Mouse (Mus musculus) liver, postnatal 0 days (tissue): Measurements from ENCODE around the gene Dnah1. TPM values are rescaled to one million over a fixed set of nuclear protein-coding genes. Genes with fewer than 3 reads are reported as not detected.

ENCODE experiments used
- ATAC-seq: fragments of 200-750 bp; cut with Nextera tagmentation; 2 replicates; pipeline ENCODE4 v1.8.0; 2017; ENCODE audit warnings: mild to moderate bottlenecking, moderate library complexity
- DNase-seq: peaks from one replicate; pipeline ENCODE4 v3.0.0-alpha.2; 2016
- H3K27ac ChIP-seq: fragments of 300-500 bp; sonication (generic); 2 replicates; pipeline ENCODE4 v1.5.1; 2014; ENCODE audit warnings: antibody characterized with exemption, moderate library complexity, mild to moderate bottlenecking, low read depth
- H3K27me3 ChIP-seq: fragments of 300-500 bp; sonication (generic); 2 replicates; pipeline ENCODE4 v1.6.1; 2014; ENCODE audit warnings: low read length, control low read depth, mixed read lengths; ENCODE audit not compliant: insufficient read depth
- H3K36me3 ChIP-seq: fragments of 300-500 bp; sonication (generic); replicated peaks from 2 replicates; pipeline ENCODE4 v1.6.1; 2014; ENCODE audit warnings: mild to moderate bottlenecking, control low read depth, low read length, moderate library complexity, mixed read lengths; ENCODE audit not compliant: insufficient read depth
- H3K4me1 ChIP-seq: fragments of 300-500 bp; sonication (generic); 2 replicates; pipeline ENCODE4 v1.6.1; 2014; ENCODE audit warnings: antibody characterized with exemption, mild to moderate bottlenecking, control low read depth; ENCODE audit not compliant: insufficient read depth
- H3K4me2 ChIP-seq: fragments of 300-500 bp; sonication (generic); 2 replicates; pipeline ENCODE4 v1.6.1; 2014; ENCODE audit warnings: low read depth, mild to moderate bottlenecking, low read length, moderate library complexity, mixed read lengths
- H3K4me3 ChIP-seq: fragments of 300-500 bp; sonication (generic); 2 replicates; pipeline ENCODE4 v1.5.1; 2014; ENCODE audit warnings: low read depth, low read length
- H3K9ac ChIP-seq: fragments of 300-500 bp; sonication (generic); replicated peaks from 2 replicates; pipeline ENCODE4 v1.6.1; 2014; ENCODE audit warnings: mild to moderate bottlenecking, moderate library complexity
- H3K9me3 ChIP-seq: fragments of 300-500 bp; sonication (generic); 2 replicates; pipeline ENCODE4 v1.6.1; 2016; ENCODE audit warnings: mild to moderate bottlenecking, control low read depth, low read length, mixed read lengths
- CTCF ChIP-seq: sonication (generic); IDR thresholded peaks from 2 replicates; pipeline ENCODE4 v1.5.1; 2016; ENCODE audit warnings: antibody characterized with exemption, low read depth
- EP300 ChIP-seq: IDR thresholded peaks from 2 replicates; pipeline ENCODE4 v1.6.1; 2016; ENCODE audit warnings: antibody characterized with exemption, low read depth, mild to moderate bottlenecking
- WGBS: fragments of 180-500 bp; shearing (Covaris S2); extraction: QIAGEN DNeasy Blood & Tissue Kit; methylation state at CpG from one replicate; pipeline ENCODE4 v1.1.7; 2014; ENCODE audit not compliant: insufficient replicate concordance; 5-methylcytosine and 5-hydroxymethylcytosine counted together
- polyA plus RNA-seq: library from polyadenylated mRNA; unstranded; fragments of >200 nt; fragmentation: Nextera tagmentation; extraction: Ambion mirVana; gene quantifications from 2 replicates; pipeline ENCODE4 v1.2.1, GENCODE M21; 2015

The Dnah1 gene
- polyA plus RNA-seq, 1 experiment from 2014 or later = 0.05 TPM

DNA sequence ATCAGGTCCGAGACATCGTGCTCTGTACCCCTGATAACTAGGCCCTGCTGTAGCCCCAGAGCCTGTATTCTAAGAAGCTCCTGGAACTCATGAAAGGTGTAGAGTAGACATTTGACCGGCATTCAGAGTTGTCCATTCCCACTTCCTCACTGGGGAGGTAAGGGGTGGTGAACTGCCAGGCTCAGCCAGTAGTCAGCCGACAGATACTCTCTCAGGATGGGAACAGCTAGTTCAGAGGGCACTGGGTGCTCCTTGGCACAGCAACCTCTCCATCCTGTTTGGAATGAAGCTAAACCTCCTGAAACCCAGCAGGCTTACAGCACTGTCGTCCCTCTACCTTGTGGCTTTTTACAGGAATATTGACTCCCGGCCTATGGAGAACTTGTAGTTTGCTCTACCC lies 111.8 kb downstream of the Dnah1 start:
- TF ChIP-seq EP300 = no peak
- no peak for TF ChIP-seq CTCF
- no peaks in the 10 kb centered on the region for H3K27me3 ChIP-seq
- no peaks in the 10 kb centered on the region for H3K9me3 ChIP-seq
- no peak overlapping the region for H3K9ac ChIP-seq
- 72% methylated on average over 6 of the region's 6 CpGs for WGBS
- H3K4me2 ChIP-seq = no peak overlapping the region
- peaks cover 40% of the 10 kb centered on the region for H3K4me1 ChIP-seq
- DNase-seq = no peak
- H3K27ac ChIP-seq = no peak overlapping the region
- H3K4me3 ChIP-seq = no peak overlapping the region
- H3K36me3 ChIP-seq = no peaks in the 10 kb centered on the region
- ATAC-seq = no peak

Other genes with a start within 250 kb of the Dnah1 start
- gene Smim4, start 194.9 kb downstream of the Dnah1 start, polyA plus RNA-seq = 76.1 and 79.2 TPM in 2 replicates
- gene Nt5dc2, start 192.8 kb downstream of the Dnah1 start, polyA plus RNA-seq = 45.3 and 48.5 TPM in 2 replicates
- 34.7 and 42.5 TPM in 2 replicates for gene Stab1, start 155.3 kb downstream of the Dnah1 start, polyA plus RNA-seq
- 3.9 and 8.4 TPM in 2 replicates for gene Tnnc1, start 115.6 kb downstream of the Dnah1 start, polyA plus RNA-seq
- gene Nisch, start 107.0 kb downstream of the Dnah1 start, polyA plus RNA-seq = 51.1 and 65.0 TPM in 2 replicates
- 0.04 and 0.06 TPM in 2 replicates for gene Sema3g, start 106.0 kb downstream of the Dnah1 start, polyA plus RNA-seq
- 7.3 and 8.3 TPM in 2 replicates for gene Phf7, start 72.6 kb downstream of the Dnah1 start, polyA plus RNA-seq
- gene Bap1, start 72.4 kb downstream of the Dnah1 start, polyA plus RNA-seq = 16.3 and 19.8 TPM in 2 replicates
- gene Capn7, start 12.7 kb upstream of the Dnah1 start, polyA plus RNA-seq = 10.3 and 12.4 TPM in 2 replicates
- gene Sh3bp5, start 112.2 kb upstream of the Dnah1 start, polyA plus RNA-seq = 29.7 and 31.8 TPM in 2 replicates
- 9.6 and 11.4 TPM in 2 replicates for gene Eaf1, start 170.5 kb upstream of the Dnah1 start, polyA plus RNA-seq
- gene Mettl6, start 171.1 kb upstream of the Dnah1 start, polyA plus RNA-seq = 23.6 and 26.1 TPM in 2 replicates